Mouse (Mus musculus) limb, embryonic 11.5 days (tissue): ENCODE measurements around the gene Epn3. TPM values are rescaled to one million over a fixed set of nuclear protein-coding genes. Genes with fewer than 3 reads are reported as not detected.

Source experiments
- ATAC-seq: fragments of 200-750 bp; cut with Nextera tagmentation; 2 replicates; pipeline ENCODE4 v1.8.0; 2017; ENCODE audit warnings: low read depth; ENCODE audit not compliant: insufficient number of reproducible peaks, low FRiP score, low TSS enrichment
- DNase-seq: peaks from one replicate; pipeline ENCODE4 v3.0.0-alpha.2; 2015; ENCODE audit warnings: low spot score
- H3K27ac ChIP-seq: fragments of 300-500 bp; sonication (generic); replicated peaks from 2 replicates; pipeline ENCODE4 v1.5.1; 2014; ENCODE audit warnings: low read depth, mild to moderate bottlenecking, low read length
- H3K27me3 ChIP-seq: fragments of 300-500 bp; sonication (generic); 2 replicates; pipeline ENCODE4 v1.6.1; 2014; ENCODE audit warnings: mild to moderate bottlenecking, low read length, mixed read lengths; ENCODE audit not compliant: control insufficient read depth, insufficient read depth
- H3K36me3 ChIP-seq: fragments of 300-500 bp; sonication (generic); 2 replicates; pipeline ENCODE4 v1.6.1; 2014; ENCODE audit warnings: mild to moderate bottlenecking, low read length, moderate library complexity, mixed read lengths; ENCODE audit not compliant: control insufficient read depth, insufficient read depth
- H3K4me1 ChIP-seq: fragments of 300-500 bp; sonication (generic); 2 replicates; pipeline ENCODE4 v1.6.1; 2014; ENCODE audit warnings: low read length, mixed read lengths; ENCODE audit not compliant: control insufficient read depth, insufficient read depth
- H3K4me2 ChIP-seq: fragments of 300-500 bp; sonication (generic); 2 replicates; pipeline ENCODE4 v1.6.1; 2014; ENCODE audit warnings: low read depth, mild to moderate bottlenecking, moderate library complexity; ENCODE audit not compliant: severe bottlenecking
- H3K4me3 ChIP-seq: fragments of 300-500 bp; sonication (generic); 2 replicates; pipeline ENCODE4 v1.5.1; 2014; ENCODE audit warnings: low read depth, low read length
- H3K9ac ChIP-seq: fragments of 300-500 bp; sonication (generic); 2 replicates; pipeline ENCODE4 v1.6.1; 2014; ENCODE audit warnings: mild to moderate bottlenecking, low read length
- H3K9me3 ChIP-seq: fragments of 300-500 bp; sonication (generic); 2 replicates; pipeline ENCODE4 v1.6.1; 2016; ENCODE audit warnings: low read length; ENCODE audit not compliant: control insufficient read depth
- WGBS: fragments of 180-500 bp; shearing (Covaris S2); extraction: QIAGEN DNeasy Blood & Tissue Kit; methylation state at CpG from one replicate; pipeline ENCODE4 v1.1.7; 2014; 5-methylcytosine and 5-hydroxymethylcytosine counted together
- polyA plus RNA-seq: library from polyadenylated mRNA; unstranded; fragments of >200 nt; fragmentation: Nextera tagmentation; extraction: Ambion mirVana; gene quantifications from 2 replicates; pipeline ENCODE4 v1.2.1, GENCODE M21; 2014

The Epn3 gene
- polyA plus RNA-seq, 1 experiment from 2014 or later, result 3.1 TPM

DNA sequence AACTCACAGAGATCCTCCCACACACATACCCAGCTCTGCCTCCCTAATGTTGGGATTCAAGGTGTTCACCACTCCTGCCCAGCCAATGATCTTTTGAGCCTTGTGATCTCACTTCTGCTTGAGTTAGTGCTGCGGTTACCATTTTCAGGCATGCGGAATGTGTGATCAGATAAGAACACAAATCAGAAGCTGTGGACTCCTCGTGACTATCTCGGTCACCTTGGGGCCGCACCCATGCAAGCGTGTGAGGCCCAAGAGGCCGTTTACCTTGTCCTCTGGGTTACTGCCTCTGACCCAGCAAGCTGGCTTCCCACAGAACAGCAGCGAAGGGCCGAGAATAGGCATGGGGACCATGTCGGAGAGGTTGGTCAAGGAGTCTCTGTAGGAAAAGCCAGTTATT, 9.2 kb upstream of the Epn3 start:
- H3K4me1 ChIP-seq, result no peaks in the 10 kb centered on the region
- H3K9ac ChIP-seq, result no peak overlapping the region
- H3K36me3 ChIP-seq, result no peaks in the 10 kb centered on the region
- no peak overlapping the region for H3K4me3 ChIP-seq
- H3K4me2 ChIP-seq, result no peak overlapping the region
- H3K27ac ChIP-seq, result no peak overlapping the region
- no peaks in the 10 kb centered on the region for H3K9me3 ChIP-seq
- DNase-seq (no peak), ATAC-seq (no peak)
- 92% methylated on average over 10 of the region's 10 CpGs for WGBS
- no peaks in the 10 kb centered on the region for H3K27me3 ChIP-seq

DNA sequence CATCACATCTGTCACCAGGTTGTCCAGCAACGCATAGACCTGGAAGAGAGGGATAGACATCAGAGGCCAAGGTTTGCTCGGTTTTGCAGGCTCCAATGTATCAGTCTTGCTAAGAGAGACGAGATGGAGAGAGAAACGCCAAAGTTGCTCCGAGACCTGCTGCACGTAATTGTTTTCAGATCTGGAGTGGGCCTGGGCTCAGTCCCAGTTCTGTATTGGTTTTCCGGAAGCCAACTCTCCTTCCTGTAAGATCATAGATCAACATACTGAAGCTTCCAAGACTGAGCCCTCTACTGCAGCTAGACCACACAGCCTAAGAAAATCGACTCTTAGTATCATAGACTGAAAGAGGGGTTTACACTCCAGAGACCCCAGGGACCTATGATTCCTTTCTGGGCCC, 1.7 kb upstream of the Epn3 start:
- no peaks in the 10 kb centered on the region for H3K9me3 ChIP-seq
- H3K9ac ChIP-seq, result no peak overlapping the region
- H3K4me1 ChIP-seq, result peaks cover 28% of the 10 kb centered on the region
- no peaks in the 10 kb centered on the region for H3K36me3 ChIP-seq
- WGBS, result 89% methylated on average over 8 of the region's 8 CpGs
- no peak for ATAC-seq
- H3K27me3 ChIP-seq, result no peaks in the 10 kb centered on the region
- no peak overlapping the region for H3K27ac ChIP-seq
- H3K4me2 ChIP-seq, result no peak overlapping the region
- H3K4me3 ChIP-seq, result no peak overlapping the region
- no peak for DNase-seq

DNA sequence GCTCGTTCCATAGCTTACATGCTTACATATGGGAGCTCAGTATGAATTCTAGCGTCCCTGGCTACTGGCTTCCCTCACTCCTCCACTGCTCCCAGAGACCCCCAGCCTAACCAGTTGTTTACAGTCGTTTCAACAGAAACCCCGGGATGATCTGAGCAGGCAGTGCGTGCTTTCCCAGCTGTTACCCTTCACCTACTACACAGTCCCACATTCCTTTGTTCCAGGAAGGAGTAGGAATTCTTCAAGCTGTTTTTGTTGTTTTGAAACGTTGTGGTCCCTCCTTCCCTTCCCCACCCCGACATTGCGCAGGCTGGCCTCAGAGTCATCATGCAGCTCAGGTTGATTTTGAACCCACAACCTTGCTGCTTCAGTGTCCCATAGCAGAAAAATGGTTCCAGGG, 588 bp upstream of the Epn3 start:
- no peak for DNase-seq
- H3K27ac ChIP-seq, result no peak overlapping the region
- H3K4me2 ChIP-seq, result peak overlapping the region; percentile 71; the same call in 1 of the 2 replicates

DNA sequence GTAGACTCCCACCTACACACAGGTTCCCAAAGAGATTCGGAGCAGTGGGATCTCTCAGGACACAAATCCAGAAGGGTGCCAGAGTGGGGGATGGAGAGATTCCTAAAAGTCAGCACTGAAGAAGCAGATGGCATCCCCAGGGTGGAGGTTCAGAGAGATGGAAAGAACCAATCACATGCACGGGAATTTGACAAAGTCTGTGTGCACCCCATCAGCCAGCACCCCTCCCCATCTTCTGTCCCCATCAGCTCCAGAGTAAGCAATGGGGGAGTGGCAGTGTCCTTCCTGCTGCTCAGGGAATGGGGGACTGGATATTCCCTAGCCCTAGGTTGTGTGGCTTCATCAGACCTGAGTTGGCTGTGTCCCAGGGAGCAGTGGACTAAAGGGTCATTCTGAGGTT, 739 bp downstream of the Epn3 start:
- Histone ChIP-seq H3K36me3 (no peaks in the 10 kb centered on the region), H3K9me3 (no peaks in the 10 kb centered on the region), H3K4me3 (no peak overlapping the region), H3K4me1 (peaks cover 28% of the 10 kb centered on the region), H3K9ac (no peak overlapping the region), H3K27me3 (no peaks in the 10 kb centered on the region), H3K4me2 (peak overlapping the region; percentile 71; the same call in 1 of the 2 replicates), H3K27ac (no peak overlapping the region)
- WGBS, result 6% methylated on average over 2 of the region's 2 CpGs
- no peak for DNase-seq
- ATAC-seq, result peak; percentile 22; the same call in 1 of the 2 replicates

More for the DNA sequence above, 588 bp upstream of the Epn3 start:
- 24% methylated on average over 8 of the region's 8 CpGs for WGBS
- no peaks in the 10 kb centered on the region for H3K9me3 ChIP-seq
- no peaks in the 10 kb centered on the region for H3K27me3 ChIP-seq
- H3K4me1 ChIP-seq, result peaks cover 28% of the 10 kb centered on the region
- peak overlapping the region; percentile 24; the same call in 1 of the 2 replicates for H3K9ac ChIP-seq
- H3K36me3 ChIP-seq, result no peaks in the 10 kb centered on the region
- no peak overlapping the region for H3K4me3 ChIP-seq
- no peak for ATAC-seq

DNA sequence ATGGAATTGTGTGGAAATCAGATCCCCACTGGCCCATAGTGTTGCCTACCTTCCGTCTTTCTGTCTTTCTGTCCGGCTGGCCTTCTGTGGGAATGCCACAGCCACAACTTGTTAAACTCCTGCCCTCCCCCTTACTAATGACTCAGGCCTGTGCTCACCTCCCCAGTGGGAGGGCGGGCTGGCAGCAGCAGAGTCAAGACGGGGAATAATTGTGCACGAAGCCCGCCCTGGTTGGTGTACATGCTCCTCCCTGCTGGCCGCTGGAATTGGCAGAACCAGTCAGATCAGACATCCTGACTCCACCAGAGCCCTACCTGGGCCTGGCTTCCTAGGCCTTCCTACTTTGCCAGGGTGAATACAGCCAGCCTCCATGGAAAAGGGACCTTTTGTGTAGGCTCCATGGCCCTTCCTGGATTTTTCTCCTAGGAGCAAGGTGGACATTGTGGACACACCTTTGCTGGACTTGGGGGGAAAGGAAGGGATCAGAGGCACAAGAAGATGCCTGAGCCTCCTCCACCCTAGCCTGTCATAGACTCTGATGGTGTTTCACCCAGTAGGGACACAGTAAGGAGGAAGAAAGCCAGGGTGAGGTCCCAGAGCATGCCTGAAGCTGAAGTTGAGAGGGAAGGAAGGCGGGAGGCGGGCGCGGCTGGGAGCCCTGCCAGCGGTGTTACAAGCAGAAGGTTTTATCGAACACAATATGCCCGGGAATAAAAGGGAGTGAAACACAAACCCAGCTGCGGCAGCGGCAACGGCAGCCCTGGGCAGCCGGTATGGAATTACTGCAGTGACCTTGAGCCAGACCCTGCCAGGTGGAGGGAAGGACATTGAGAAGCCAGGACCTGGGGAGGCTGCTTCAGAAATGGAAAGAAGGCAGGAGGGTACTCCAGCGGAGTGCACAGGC, 1.4 kb downstream of the Epn3 start:
- H3K4me3 ChIP-seq, result no peak overlapping the region
- DNase-seq (peak; percentile 47), ATAC-seq (no peak)
- H3K9me3 ChIP-seq, result no peaks in the 10 kb centered on the region
- H3K9ac ChIP-seq, result no peak overlapping the region
- H3K4me1 ChIP-seq, result peaks cover 28% of the 10 kb centered on the region
- WGBS, result 19% methylated on average over 19 of the region's 19 CpGs
- H3K27me3 ChIP-seq, result no peaks in the 10 kb centered on the region
- H3K4me2 ChIP-seq, result peak overlapping the region; percentile 71
- no peaks in the 10 kb centered on the region for H3K36me3 ChIP-seq
- no peak overlapping the region for H3K27ac ChIP-seq

DNA sequence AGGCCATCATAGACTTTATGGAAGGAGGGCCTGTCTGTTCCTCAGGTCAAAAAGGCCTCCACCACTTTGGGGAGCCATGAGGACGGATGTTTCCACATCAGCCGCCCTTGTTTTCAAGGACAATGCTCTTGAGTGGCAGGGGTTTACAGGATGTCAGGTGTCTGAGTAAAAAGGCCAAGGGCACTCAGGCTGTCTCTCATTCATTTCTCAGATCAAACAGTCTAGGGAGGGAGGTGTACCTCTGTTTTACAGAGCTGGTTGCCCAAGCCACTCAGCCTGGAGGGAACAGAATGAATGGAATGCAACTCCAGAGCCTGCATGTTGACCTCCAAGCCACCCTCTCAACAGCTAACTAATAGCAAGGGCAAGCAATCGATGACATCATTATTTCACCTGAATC, 4.4 kb downstream of the Epn3 start:
- Histone ChIP-seq H3K36me3 (no peaks in the 10 kb centered on the region), H3K4me2 (no peak overlapping the region), H3K27me3 (no peaks in the 10 kb centered on the region; the same call in 1 of the 2 replicates), H3K27ac (no peak overlapping the region), H3K9me3 (no peaks in the 10 kb centered on the region), H3K9ac (no peak overlapping the region), H3K4me1 (peaks cover 31% of the 10 kb centered on the region), H3K4me3 (no peak overlapping the region)
- DNase-seq (no peak), ATAC-seq (no peak)
- WGBS, result 88% methylated on average over 3 of the region's 3 CpGs

DNA sequence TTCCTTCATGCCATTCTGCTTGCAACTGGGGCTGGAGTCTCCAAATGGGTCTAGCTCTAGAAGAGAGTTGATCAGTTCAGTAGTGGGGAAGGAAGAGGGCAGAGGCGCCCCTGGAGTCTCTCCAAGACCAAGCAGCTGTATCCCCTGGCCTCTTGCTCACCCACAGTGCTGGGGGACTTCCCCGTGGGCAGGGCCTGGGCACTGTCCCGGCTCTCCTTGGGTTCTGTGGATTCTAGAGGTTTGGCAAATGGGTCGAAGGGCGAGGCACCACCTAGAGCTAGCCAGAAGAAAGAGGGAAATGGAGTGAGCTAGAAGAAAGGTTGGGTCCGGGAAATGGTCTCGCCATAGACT, 8.1 kb downstream of the Epn3 start:
- Histone ChIP-seq H3K27me3 (no peaks in the 10 kb centered on the region; the same call in 1 of the 2 replicates), H3K4me2 (peak overlapping the region; percentile 86), H3K4me1 (peaks cover 10% of the 10 kb centered on the region; the same call in 1 of the 2 replicates), H3K4me3 (peak overlapping the region; percentile 52), H3K9me3 (no peaks in the 10 kb centered on the region), H3K27ac (no peak overlapping the region), H3K36me3 (no peaks in the 10 kb centered on the region), H3K9ac (peak overlapping the region; percentile 67; the same call in 1 of the 2 replicates)
- DNase-seq (no peak), ATAC-seq (no peak)
- 71% methylated on average over 7 of the region's 7 CpGs for WGBS

DNA sequence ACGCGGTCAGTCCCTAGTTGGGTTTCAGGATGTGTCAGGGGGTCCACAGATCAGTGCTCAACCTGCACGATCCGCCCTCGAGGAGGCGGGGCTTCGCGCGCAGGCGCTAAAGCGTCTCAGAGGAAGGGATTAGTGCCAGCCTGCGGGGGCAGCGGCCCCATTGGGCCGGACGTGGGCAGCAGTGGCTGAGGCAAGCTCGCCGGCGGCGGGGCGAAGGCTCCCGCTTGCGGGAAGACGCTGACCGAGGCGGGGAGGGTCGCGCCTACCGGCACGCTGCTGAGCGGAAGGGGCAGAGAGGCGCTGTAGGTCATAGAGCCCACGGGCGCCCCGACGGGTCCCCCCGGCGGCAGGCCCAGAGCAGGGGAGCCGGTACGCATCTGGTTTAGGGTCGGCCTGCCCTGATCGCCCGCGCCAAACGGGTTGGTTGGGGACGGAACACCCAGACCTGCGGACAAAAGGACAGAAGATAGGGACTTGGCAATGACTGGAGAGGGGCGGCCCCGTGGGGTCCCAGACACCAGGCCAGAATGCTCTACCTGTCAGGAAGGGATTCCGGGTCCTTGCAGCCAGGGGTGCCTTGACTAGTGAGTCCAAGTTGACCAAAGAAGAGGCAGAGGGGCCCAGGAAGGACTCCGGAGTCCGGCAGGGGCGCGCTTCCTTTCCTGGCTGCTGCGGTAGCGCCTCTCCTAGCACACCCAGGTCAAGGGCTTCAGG, 8.6 kb downstream of the Epn3 start:
- WGBS, result 5% methylated on average over 55 of the region's 55 CpGs
- Histone ChIP-seq H3K9ac (peak overlapping the region; percentile 67), H3K9me3 (no peaks in the 10 kb centered on the region), H3K4me3 (peak overlapping the region; percentile 52), H3K4me1 (peaks cover 10% of the 10 kb centered on the region; the same call in 1 of the 2 replicates), H3K27me3 (no peaks in the 10 kb centered on the region; the same call in 1 of the 2 replicates), H3K36me3 (no peaks in the 10 kb centered on the region), H3K27ac (no peak overlapping the region), H3K4me2 (peak overlapping the region; percentile 86)
- peak; percentile 76 for DNase-seq
- ATAC-seq, result peak; percentile 45; the same call in 1 of the 2 replicates
